Mouse (Mus musculus) cerebellum, adult 2 months (tissue): ENCODE data around the gene Traf3ip2. TPM values are rescaled to one million over a fixed set of nuclear protein-coding genes. Genes with fewer than 3 reads are reported as not detected.

Experiments
- DNase-seq, 2 experiments: peaks; one replicate each; pipeline ENCODE4 v3.0.0; 2021
- H3K27ac ChIP-seq: fragments of 200-500 bp; 2 replicates; pipeline ENCODE4 v1.5.1; 2012; ENCODE audit warnings: low read length, control low read depth, inconsistent platforms; ENCODE audit not compliant: insufficient read depth
- H3K27me3 ChIP-seq: fragments of 200-500 bp; 2 replicates; pipeline ENCODE4 v1.6.1; 2012; ENCODE audit warnings: inconsistent platforms, mild to moderate bottlenecking, low read length, moderate library complexity; ENCODE audit not compliant: control insufficient read depth, insufficient read depth
- H3K4me1 ChIP-seq: fragments of 200-500 bp; 2 replicates; pipeline ENCODE4 v1.6.1; 2011; ENCODE audit warnings: low read length; ENCODE audit not compliant: control insufficient read depth, insufficient read depth
- H3K4me3 ChIP-seq: fragments of 200-500 bp; replicated peaks from 2 replicates; pipeline ENCODE3; 2011; ENCODE audit warnings: mild to moderate bottlenecking, low read depth, low read length, control low read depth; ENCODE audit not compliant: insufficient read depth
- CTCF ChIP-seq: fragments of 200-500 bp; IDR thresholded peaks from 2 replicates; pipeline ENCODE4 v1.5.1; 2011; ENCODE audit warnings: low read depth, mild to moderate bottlenecking, control low read depth, low read length, moderate library complexity, borderline replicate concordance; ENCODE audit not compliant: insufficient read depth
- POLR2A ChIP-seq: fragments of 200-500 bp; IDR thresholded peaks from 2 replicates; pipeline ENCODE4 v1.6.1; 2011; ENCODE audit warnings: low read length, control low read depth, borderline replicate concordance; ENCODE audit not compliant: insufficient read depth
- WGBS: fragments of 180-500 bp; shearing (Covaris S2); methylation state at CpG from one replicate; pipeline ENCODE4 v1.1.7; 2018; 5-methylcytosine and 5-hydroxymethylcytosine counted together
- polyA plus RNA-seq: library from polyadenylated mRNA; depleted of rRNA; stranded (reverse); fragments of >200 nt; gene quantifications from 2 replicates; pipeline ENCODE4 v1.2.3, GENCODE M21; 2012

Traf3ip2 gene
- polyA plus RNA-seq, 1 experiment: 5.7 TPM

GRCm38 (mm10) chr10:39580477-39580876, 32.3 kb upstream of the Traf3ip2 start:
- no peaks in the 10 kb centered on the region for H3K4me1 ChIP-seq
- H3K27ac ChIP-seq: no peak overlapping the region
- DNase-seq: no peak
- 91% methylated on average over 8 of the region's 8 CpGs for WGBS
- TF ChIP-seq CTCF: no peak
- no peak for TF ChIP-seq POLR2A
- no peak overlapping the region for H3K4me3 ChIP-seq
- no peaks in the 10 kb centered on the region for H3K27me3 ChIP-seq

DNA sequence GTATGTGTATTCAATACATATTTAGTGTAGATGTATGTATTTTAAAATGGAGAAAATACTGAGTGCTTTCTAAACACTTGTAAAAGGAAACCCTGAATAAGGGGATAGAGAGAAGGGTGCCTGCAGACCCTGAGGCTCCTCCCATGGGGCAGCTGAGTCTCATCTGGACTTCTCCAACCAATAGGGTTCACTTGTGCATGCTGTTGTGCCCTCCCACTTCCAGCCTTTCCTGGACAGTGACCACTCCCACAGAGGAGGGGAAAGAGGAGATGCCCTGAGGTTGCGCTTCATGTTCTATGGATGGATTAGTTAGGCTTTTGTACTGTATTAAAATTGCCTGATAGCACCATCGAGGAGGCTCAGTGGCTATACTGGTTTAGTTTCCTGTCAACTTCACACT, 30.3 kb upstream of the Traf3ip2 start:
- 88% methylated on average over 2 of the region's 2 CpGs for whole genome bisulfite sequencing
- no peaks in the 10 kb centered on the region for H3K4me1 ChIP-seq
- no peak overlapping the region for H3K4me3 ChIP-seq
- no peak for DNase-seq
- no peaks in the 10 kb centered on the region for H3K27me3 ChIP-seq
- H3K27ac ChIP-seq: no peak overlapping the region
- TF ChIP-seq CTCF (no peak), POLR2A (no peak)

DNA sequence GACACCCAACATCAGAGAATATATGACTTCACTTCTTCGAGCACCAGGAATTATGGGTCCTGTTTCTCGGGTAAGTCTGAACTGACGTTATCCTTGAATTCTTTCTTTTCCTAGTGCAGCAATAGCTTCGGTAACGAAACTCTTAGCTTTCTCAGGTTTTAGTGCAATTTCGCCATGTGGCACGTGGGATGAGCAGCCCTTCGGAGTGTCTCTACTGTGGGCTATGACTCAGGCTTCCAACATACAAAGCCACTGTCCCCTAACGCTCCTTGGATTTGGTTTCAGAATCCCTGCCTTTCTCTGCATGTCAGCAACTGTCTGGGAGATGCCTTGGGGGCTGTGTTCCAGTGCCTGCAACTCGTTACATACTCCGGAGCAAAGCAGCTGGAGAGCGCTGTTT, 29.0 kb upstream of the Traf3ip2 start:
- WGBS: 90% methylated on average over 12 of the region's 12 CpGs
- no peak for DNase-seq
- H3K27me3 ChIP-seq: no peaks in the 10 kb centered on the region
- no peaks in the 10 kb centered on the region for H3K4me1 ChIP-seq
- H3K27ac ChIP-seq: no peak overlapping the region
- H3K4me3 ChIP-seq: no peak overlapping the region
- no peak for TF ChIP-seq CTCF
- no peak for TF ChIP-seq POLR2A

- WGBS: 27% methylated on average over 5 of the region's 5 CpGs
- Histone ChIP-seq H3K27me3 (no peaks in the 10 kb centered on the region), H3K27ac (no peak overlapping the region), H3K4me1 (no peaks in the 10 kb centered on the region), H3K4me3 (no peak overlapping the region)
- DNase-seq: no peak
- TF ChIP-seq POLR2A (no peak), CTCF (no peak)
Measured at GRCm38 (mm10) chr10:39587290-39587925, 25.3 kb upstream of the Traf3ip2 start.

DNA sequence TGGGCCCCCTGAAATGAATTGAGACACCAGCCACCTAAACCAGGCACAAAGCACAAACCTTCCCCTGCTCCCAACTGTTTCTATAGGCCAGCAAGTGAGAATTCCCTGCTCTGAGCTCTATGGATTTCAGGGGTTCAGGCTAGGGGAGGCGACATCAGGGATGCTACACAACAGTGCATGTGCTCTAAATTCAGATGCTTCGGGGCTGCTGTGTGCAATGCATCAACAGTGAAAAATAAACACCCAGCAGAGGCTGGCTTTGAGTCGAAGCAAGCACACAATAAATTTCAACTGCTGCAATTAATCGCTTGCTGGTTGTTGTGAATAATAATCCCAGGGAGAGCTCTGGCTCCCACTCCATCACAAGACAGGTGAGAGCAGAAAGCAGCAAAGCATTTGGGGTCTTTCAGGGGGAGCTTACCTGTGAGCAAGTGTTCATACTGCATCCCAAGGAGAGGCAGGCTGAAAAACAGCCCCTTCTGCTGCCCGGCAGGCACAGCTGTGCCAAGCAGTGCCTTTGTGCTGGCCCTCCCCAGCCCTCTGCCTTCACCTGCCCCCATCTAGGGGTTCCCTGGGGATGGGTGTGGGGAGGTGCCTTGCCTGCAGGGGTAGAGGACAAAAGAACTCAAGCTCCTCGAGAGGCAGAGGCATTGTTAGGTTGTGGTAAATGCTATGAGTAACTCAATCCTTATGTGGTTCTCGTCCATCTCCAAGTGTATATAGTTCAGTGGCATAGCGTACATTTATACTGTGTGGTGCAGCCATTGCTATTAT, 24.6 kb upstream of the Traf3ip2 start:
- no peaks in the 10 kb centered on the region for H3K27me3 ChIP-seq
- H3K4me3 ChIP-seq: no peak overlapping the region
- no peak for DNase-seq
- no peaks in the 10 kb centered on the region for H3K4me1 ChIP-seq
- 85% methylated on average over 8 of the region's 8 CpGs for WGBS
- TF ChIP-seq POLR2A: no peak
- H3K27ac ChIP-seq: no peak overlapping the region

DNA sequence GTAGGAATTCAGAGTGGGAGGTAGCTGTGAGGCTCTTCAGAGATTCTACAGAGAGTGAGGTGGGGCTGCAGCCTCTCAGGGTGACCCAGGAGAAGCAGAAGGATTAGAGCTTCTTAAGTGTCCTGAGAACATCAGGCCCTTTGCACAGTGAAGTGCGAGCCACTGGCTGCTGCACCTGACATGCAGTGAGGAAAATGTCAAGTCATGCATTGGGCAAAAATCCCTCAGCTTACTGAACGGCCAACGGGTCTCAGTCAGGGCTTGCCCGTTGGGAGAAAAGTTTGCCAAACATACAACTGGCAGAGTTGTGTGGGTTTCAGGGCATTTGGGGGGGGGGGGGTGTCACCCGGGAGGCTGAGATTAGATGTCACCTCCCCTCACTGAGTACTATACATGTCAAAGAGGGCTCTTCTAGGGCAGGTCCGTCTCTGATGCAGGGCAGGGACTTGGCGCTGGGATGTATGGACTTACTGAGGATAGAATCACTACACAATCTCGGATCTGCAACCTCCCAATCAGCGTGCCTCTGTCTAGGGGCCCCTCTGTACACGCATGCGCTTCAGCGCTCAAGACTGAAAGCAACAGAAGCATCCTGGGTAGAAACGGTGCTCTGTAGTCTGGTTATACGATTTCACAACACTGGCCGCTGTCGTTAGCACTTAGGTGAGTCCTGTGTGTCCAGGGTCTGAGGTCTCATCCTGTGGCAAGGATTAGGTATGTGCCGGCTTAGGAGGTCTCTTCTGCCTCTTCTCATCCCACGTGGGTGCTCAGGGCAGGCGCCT, 22.8 kb upstream of the Traf3ip2 start:
- Histone ChIP-seq H3K4me1 (no peaks in the 10 kb centered on the region), H3K27me3 (no peaks in the 10 kb centered on the region), H3K27ac (no peak overlapping the region), H3K4me3 (no peak overlapping the region)
- DNase-seq: no peak
- no peak for TF ChIP-seq CTCF
- TF ChIP-seq POLR2A: no peak
- WGBS: 55% methylated on average over 19 of the region's 19 CpGs

GRCm38 (mm10) chr10:39590629-39591028, 22.1 kb upstream of the Traf3ip2 start:
- H3K4me1 ChIP-seq: no peaks in the 10 kb centered on the region
- WGBS: 90% methylated on average over 10 of the region's 10 CpGs
- DNase-seq: no peak
- TF ChIP-seq POLR2A (no peak), CTCF (no peak)
- H3K27ac ChIP-seq: no peak overlapping the region
- no peaks in the 10 kb centered on the region for H3K27me3 ChIP-seq
- no peak overlapping the region for H3K4me3 ChIP-seq
